Comparison of ENCODE assay signal across 13 mouse cellular contexts in the genomic region with DNA sequence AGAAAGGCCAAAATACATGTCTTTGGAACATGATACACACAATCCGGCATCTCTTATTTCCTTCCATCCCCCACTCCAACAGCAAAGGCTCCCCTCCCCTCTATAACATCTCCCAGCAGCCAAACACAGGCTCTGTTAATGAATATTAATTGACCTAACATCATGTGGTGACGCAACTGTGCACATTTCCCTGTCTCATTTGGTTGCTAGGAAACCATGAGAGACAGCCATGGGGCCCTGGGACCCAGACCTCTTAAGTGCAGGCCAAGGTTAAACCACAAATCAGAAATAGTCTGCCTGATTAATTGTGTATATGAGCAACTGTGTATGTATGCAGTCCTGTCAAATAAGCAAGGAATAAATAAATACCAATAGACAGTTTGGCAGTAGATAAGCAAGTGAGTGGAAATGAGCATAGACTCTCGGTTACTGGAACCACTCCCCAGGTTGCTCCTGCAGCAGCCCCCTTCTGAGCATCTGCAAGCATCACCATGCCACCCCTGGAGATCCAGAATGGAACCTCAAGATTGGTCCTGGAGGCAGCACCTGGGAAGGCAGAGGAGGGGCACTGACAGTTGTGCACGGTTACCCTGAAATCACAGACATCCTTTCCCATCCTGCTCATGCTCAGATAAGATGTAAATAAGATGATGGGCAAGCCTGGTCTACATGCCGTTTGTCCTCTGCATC.
DNase-seq lines count a peak whose midpoint lies in the region; ATAC-seq lines count a peak whose summit lies in the region.
"Had no signal": no experiment of that assay in that cellular context is flagged by ENCODE, and none has a peak within 500 bp of the region (broad histone marks: within the 10 kb centered on the region; RNA-seq: fewer than 3 reads in every experiment).

No protein-coding gene starts in this region.

- no peak overlapping the region for H3K9ac ChIP-seq in midbrain, embryonic 15.5 days

- DNase-seq in adrenal gland, adult 2 months = peak; percentile 3
- DNase-seq in adrenal gland, postnatal 4 days (ENCODE audit: low spot score in 2 of 2) = no peak
- peak; percentile 77 for DNase-seq in embryo, embryonic 11 days
- peak; percentile 56 for DNase-seq in hindbrain, embryonic 10.5 days (ENCODE audit: low spot score)
- no peak for DNase-seq in thymus, postnatal 0 days (ENCODE audit: low spot score)
- no peak for DNase-seq in testis, postnatal 10 days (ENCODE audit: low spot score)
- DNase-seq in spleen, adult 12 weeks (ENCODE audit: low spot score) = no peak
- DNase-seq: adrenal gland, postnatal 10 days; kidney, postnatal 25 days; thymus, postnatal 14 days had no signal

- no peak overlapping the region for H3K4me2 ChIP-seq in midbrain, embryonic 15.5 days

- H3K9me3 ChIP-seq in hindbrain, embryonic 10.5 days = no peaks in the 10 kb centered on the region
- no peaks in the 10 kb centered on the region for H3K9me3 ChIP-seq in midbrain, embryonic 15.5 days
- H3K9me3 ChIP-seq: G1E had no signal

- H3K4me3 ChIP-seq in hindbrain, embryonic 10.5 days = no peak overlapping the region
- H3K4me3 ChIP-seq in midbrain, embryonic 15.5 days = no peak overlapping the region
- H3K4me3 ChIP-seq: myocyte had no signal

- ATAC-seq in midbrain, embryonic 15.5 days (replicated peaks) = peak; percentile 93

- no peaks in the 10 kb centered on the region for H3K27me3 ChIP-seq in hindbrain, embryonic 10.5 days (ENCODE audit: insufficient read depth, poor library complexity, severe bottlenecking)
- no peaks in the 10 kb centered on the region for H3K27me3 ChIP-seq in midbrain, embryonic 15.5 days (replicated peaks)

- peak overlapping the region; percentile 74 for H3K27ac ChIP-seq in hindbrain, embryonic 10.5 days
- peak overlapping the region; percentile 81 for H3K27ac ChIP-seq in midbrain, embryonic 15.5 days

- no peaks in the 10 kb centered on the region for H3K36me3 ChIP-seq in hindbrain, embryonic 10.5 days
- H3K36me3 ChIP-seq in midbrain, embryonic 15.5 days (replicated peaks) = no peaks in the 10 kb centered on the region
- H3K36me3 ChIP-seq: G1E had no signal

- H3K4me1 ChIP-seq in hindbrain, embryonic 10.5 days (replicated peaks) = peaks cover 36% of the 10 kb centered on the region
- peaks cover 23% of the 10 kb centered on the region for H3K4me1 ChIP-seq in midbrain, embryonic 15.5 days

- 48% methylated on average over 5 of the region's 5 CpGs for WGBS in hindbrain, embryonic 10.5 days
- WGBS in midbrain, embryonic 15.5 days = 22% methylated on average over 5 of the region's 5 CpGs

Comparison
In these comparisons a context has a peak if more than half of its experiments do, and no peak if none do; other contexts are left out.
1. DNase-seq: peak in adrenal gland, adult 2 months (single experiment), embryo, embryonic 11 days (single experiment) and hindbrain, embryonic 10.5 days (single experiment); none in adrenal gland, postnatal 4 days (0 of 2), thymus, postnatal 0 days (single experiment), testis, postnatal 10 days (single experiment) and spleen, adult 12 weeks (single experiment).